Mouse (Mus musculus) forebrain, embryonic 14.5 days (tissue): Measurements from ENCODE around the gene Fgfr2. TPM values are rescaled to one million over a fixed set of nuclear protein-coding genes. Genes with fewer than 3 reads are reported as not detected.

Experiments used
- ATAC-seq: fragments of 200-750 bp; cut with Nextera tagmentation; 2 replicates; pipeline ENCODE4 v1.8.0; 2017; ENCODE audit warnings: mild to moderate bottlenecking, moderate library complexity
- DNase-seq: peaks from one replicate; pipeline ENCODE4 v3.0.0-alpha.2; 2015; ENCODE audit warnings: low spot score
- H3K27ac ChIP-seq: fragments of 300-500 bp; sonication (generic); 2 replicates; pipeline ENCODE4 v1.5.1; 2014; ENCODE audit warnings: low read depth, mild to moderate bottlenecking, control low read depth, low read length, moderate library complexity
- H3K27me3 ChIP-seq: fragments of 300-500 bp; sonication (generic); replicated peaks from 2 replicates; pipeline ENCODE4 v1.6.1; 2014; ENCODE audit warnings: low read length, control low read depth, mixed read lengths; ENCODE audit not compliant: control insufficient read depth, insufficient read depth
- H3K36me3 ChIP-seq: fragments of 300-500 bp; sonication (generic); 2 replicates; pipeline ENCODE4 v1.6.1; 2014; ENCODE audit warnings: low read length, control low read depth; ENCODE audit not compliant: control insufficient read depth, insufficient read depth
- H3K4me1 ChIP-seq: fragments of 300-500 bp; sonication (generic); 2 replicates; pipeline ENCODE4 v1.6.1; 2014; ENCODE audit warnings: antibody characterized with exemption, low read length, control low read depth; ENCODE audit not compliant: control insufficient read depth, insufficient read depth
- H3K4me2 ChIP-seq: fragments of 300-500 bp; sonication (generic); 2 replicates; pipeline ENCODE4 v1.6.1; 2014; ENCODE audit warnings: mild to moderate bottlenecking, control low read depth, low read length
- H3K4me3 ChIP-seq: fragments of 300-500 bp; sonication (generic); 2 replicates; pipeline ENCODE4 v1.5.1; 2014; ENCODE audit warnings: low read depth, low read length, control low read depth
- H3K9ac ChIP-seq: fragments of 300-500 bp; sonication (generic); 2 replicates; pipeline ENCODE4 v1.6.1; 2014; ENCODE audit warnings: mild to moderate bottlenecking, low read length, control low read depth, moderate library complexity
- H3K9me3 ChIP-seq: fragments of 300-500 bp; sonication (generic); replicated peaks from 2 replicates; pipeline ENCODE4 v1.6.1; 2016; ENCODE audit warnings: low read length, control low read depth, mixed read lengths; ENCODE audit not compliant: control insufficient read depth
- WGBS: fragments of 180-500 bp; shearing (Covaris S2); extraction: QIAGEN DNeasy Blood & Tissue Kit; methylation state at CpG from one replicate; pipeline ENCODE4 v1.1.7; 2014; 5-methylcytosine and 5-hydroxymethylcytosine counted together
- polyA plus RNA-seq: library from polyadenylated mRNA; unstranded; fragments of >200 nt; fragmentation: Nextera tagmentation; extraction: Ambion mirVana; gene quantifications from 2 replicates; pipeline ENCODE4 v1.2.1, GENCODE M21; 2014

Fgfr2 gene
- polyA plus RNA-seq, 1 experiment from 2014 or later, result 35.9 TPM

- ATAC-seq (no peak), DNase-seq (no peak)
- H3K27ac ChIP-seq, result peak overlapping the region; percentile 88
- H3K36me3 ChIP-seq, result peaks cover 13% of the 10 kb centered on the region; the same call in 1 of the 2 replicates
- H3K4me1 ChIP-seq, result peaks cover 40% of the 10 kb centered on the region
- whole genome bisulfite sequencing, result 67% methylated on average over 11 of the region's 11 CpGs
- H3K9me3 ChIP-seq, result no peaks in the 10 kb centered on the region
- H3K4me2 ChIP-seq, result no peak overlapping the region
- no peaks in the 10 kb centered on the region for H3K27me3 ChIP-seq
- H3K4me3 ChIP-seq, result no peak overlapping the region
- peak overlapping the region; percentile 29 for H3K9ac ChIP-seq
Observed at GRCm38 (mm10) chr7:132766235-132766871, 356.8 kb downstream of the Fgfr2 start.

GRCm38 (mm10) chr7:132765629-132766186 is 357.4 kb downstream of the Fgfr2 start:
- WGBS, result 57% methylated on average over 3 of the region's 3 CpGs

GRCm38 (mm10) chr7:132764896-132765491 is 358.2 kb downstream of the Fgfr2 start:
- 82% methylated on average over 4 of the region's 4 CpGs for WGBS
- Histone ChIP-seq H3K27me3 (no peaks in the 10 kb centered on the region), H3K4me2 (no peak overlapping the region), H3K36me3 (peaks cover 6% of the 10 kb centered on the region; the same call in 1 of the 2 replicates), H3K4me1 (peaks cover 40% of the 10 kb centered on the region), H3K9ac (no peak overlapping the region), H3K27ac (no peak overlapping the region), H3K4me3 (no peak overlapping the region), H3K9me3 (no peaks in the 10 kb centered on the region)
- no peak for DNase-seq
- ATAC-seq, result no peak

More at GRCm38 (mm10) chr7:132765629-132766186, 357.4 kb downstream of the Fgfr2 start:
- peaks cover 10% of the 10 kb centered on the region; the same call in 1 of the 2 replicates for H3K36me3 ChIP-seq
- peak overlapping the region; percentile 88; the same call in 1 of the 2 replicates for H3K27ac ChIP-seq
- H3K9me3 ChIP-seq, result no peaks in the 10 kb centered on the region
- no peak for ATAC-seq
- H3K27me3 ChIP-seq, result no peaks in the 10 kb centered on the region
- H3K9ac ChIP-seq, result no peak overlapping the region
- H3K4me2 ChIP-seq, result no peak overlapping the region
- DNase-seq, result no peak
- H3K4me1 ChIP-seq, result peaks cover 40% of the 10 kb centered on the region
- no peak overlapping the region for H3K4me3 ChIP-seq

- H3K36me3 ChIP-seq, result peaks cover 11% of the 10 kb centered on the region
- no peak for ATAC-seq
- no peak overlapping the region for H3K4me3 ChIP-seq
- H3K4me1 ChIP-seq, result peaks cover 37% of the 10 kb centered on the region
- no peak for DNase-seq
- no peaks in the 10 kb centered on the region for H3K9me3 ChIP-seq
- WGBS, result 90% methylated on average over 4 of the region's 4 CpGs
- H3K4me2 ChIP-seq, result no peak overlapping the region
- no peak overlapping the region for H3K27ac ChIP-seq
- no peaks in the 10 kb centered on the region for H3K27me3 ChIP-seq
- no peak overlapping the region for H3K9ac ChIP-seq
Observed at GRCm38 (mm10) chr7:132764314-132764713, 358.8 kb downstream of the Fgfr2 start.

- Histone ChIP-seq H3K27me3 (no peaks in the 10 kb centered on the region), H3K27ac (no peak overlapping the region), H3K9me3 (no peaks in the 10 kb centered on the region), H3K9ac (no peak overlapping the region), H3K36me3 (peaks cover 15% of the 10 kb centered on the region), H3K4me1 (peaks cover 34% of the 10 kb centered on the region), H3K4me2 (no peak overlapping the region), H3K4me3 (no peak overlapping the region)
- ATAC-seq, result no peak
- WGBS, result 89% methylated on average over 5 of the region's 5 CpGs
- no peak for DNase-seq
Observed at GRCm38 (mm10) chr7:132763911-132764310, 359.2 kb downstream of the Fgfr2 start.

GRCm38 (mm10) chr7:132763351-132763750 is 359.8 kb downstream of the Fgfr2 start:
- 95% methylated on average over 6 of the region's 6 CpGs for WGBS
- no peak for ATAC-seq
- no peak for DNase-seq

GRCm38 (mm10) chr7:132761409-132761808 is 361.7 kb downstream of the Fgfr2 start:
- no peaks in the 10 kb centered on the region for H3K9me3 ChIP-seq
- no peak for ATAC-seq
- WGBS, result 91% methylated on average over 2 of the region's 2 CpGs
- H3K4me2 ChIP-seq, result no peak overlapping the region
- H3K4me1 ChIP-seq, result peaks cover 10% of the 10 kb centered on the region
- no peak overlapping the region for H3K27ac ChIP-seq
- H3K9ac ChIP-seq, result no peak overlapping the region
- no peak overlapping the region for H3K4me3 ChIP-seq
- H3K36me3 ChIP-seq, result peaks cover 37% of the 10 kb centered on the region
- DNase-seq, result no peak
- H3K27me3 ChIP-seq, result no peaks in the 10 kb centered on the region

More at GRCm38 (mm10) chr7:132763351-132763750, 359.8 kb downstream of the Fgfr2 start:
- no peak overlapping the region for H3K27ac ChIP-seq
- peaks cover 20% of the 10 kb centered on the region for H3K36me3 ChIP-seq
- no peaks in the 10 kb centered on the region for H3K27me3 ChIP-seq
- no peaks in the 10 kb centered on the region for H3K9me3 ChIP-seq
- no peak overlapping the region for H3K4me2 ChIP-seq
- H3K4me3 ChIP-seq, result no peak overlapping the region
- H3K4me1 ChIP-seq, result peaks cover 29% of the 10 kb centered on the region
- no peak overlapping the region for H3K9ac ChIP-seq

GRCm38 (mm10) chr7:132760589-132761180 is 362.5 kb downstream of the Fgfr2 start:
- ATAC-seq (no peak), DNase-seq (no peak)
- no peaks in the 10 kb centered on the region for H3K9me3 ChIP-seq
- H3K9ac ChIP-seq, result no peak overlapping the region
- WGBS, result 91% methylated on average over 6 of the region's 6 CpGs
- H3K4me1 ChIP-seq, result peaks cover 3% of the 10 kb centered on the region; the same call in 1 of the 2 replicates
- peaks cover 37% of the 10 kb centered on the region for H3K36me3 ChIP-seq
- no peak overlapping the region for H3K4me2 ChIP-seq
- H3K4me3 ChIP-seq, result no peak overlapping the region
- H3K27ac ChIP-seq, result no peak overlapping the region
- H3K27me3 ChIP-seq, result no peaks in the 10 kb centered on the region
